Mouse (Mus musculus) ES-Bruce4 (cell line): ENCODE measurements around the gene Olfr427.

Source experiments
- CTCF ChIP-seq: IDR thresholded peaks from one replicate; pipeline ENCODE4 v1.8.1; 2011; ENCODE audit warnings: low read depth, low read length
- EP300 ChIP-seq: IDR thresholded peaks from 2 replicates; pipeline ENCODE4 v1.6.1; 2011; ENCODE audit warnings: low read depth, low read length; ENCODE audit not compliant: insufficient read depth

GRCm38 (mm10) chr1:174051931-174052536 lies 44.7 kb upstream of the Olfr427 start:
- TF ChIP-seq CTCF (no peak), EP300 (no peak)
